8 mouse cellular contexts compared by ENCODE assay signal in genomic region chr9:86464151-86465105, GRCm38 (mm10). TPM values are rescaled to one million over a fixed set of nuclear protein-coding genes. Genes with fewer than 3 reads are reported as not detected.
DNase-seq lines count a peak whose midpoint lies in the region; ATAC-seq and TF ChIP-seq lines count a peak whose summit lies in the region.

TSS of gene Ube2cbp (minus strand) at chr9:86464950.

- H3K27ac ChIP-seq in MEL (ENCODE audit: control insufficient read depth, low read depth, low read length), result peak within 1 kb of the TSS; percentile 64
- H3K27ac ChIP-seq in cerebellum, adult 2 months (ENCODE audit: insufficient read depth, low read length), result peak within 1 kb of the TSS; percentile 68
- H3K27ac ChIP-seq in forebrain, postnatal 0 days (ENCODE audit: low read depth, low read length), result peak within 1 kb of the TSS; percentile 92
- peak within 1 kb of the TSS; percentile 73; the same call in 1 of the 2 replicates for H3K27ac ChIP-seq in lung, embryonic 14.5 days (ENCODE audit: low read depth)

- H3K9ac ChIP-seq in MEL (ENCODE audit: control insufficient read depth, low read depth, low read length, poor library complexity, severe bottlenecking), result peak within 1 kb of the TSS; percentile 97
- H3K9ac ChIP-seq in forebrain, postnatal 0 days, result peak within 1 kb of the TSS; percentile 86
- peak within 1 kb of the TSS; percentile 81 for H3K9ac ChIP-seq in lung, embryonic 14.5 days

- TF ChIP-seq EP300 in MEL (IDR thresholded peaks at IDR 0.05; ENCODE audit: low read depth in 1 of 2, low read length in 2 of 2), result no peak

- no peaks in the 10 kb centered on the region for H3K9me3 ChIP-seq in MEL (replicated peaks; ENCODE audit: insufficient read depth, low read length)
- H3K9me3 ChIP-seq in forebrain, postnatal 0 days (ENCODE audit: low read length), result no peaks in the 10 kb centered on the region
- H3K9me3 ChIP-seq in lung, embryonic 14.5 days (ENCODE audit: low read depth, low read length), result no peaks in the 10 kb centered on the region

- DNase-seq in MEL (ENCODE audit: low read depth, low spot score), result peak; percentile 93
- DNase-seq in cerebellum, adult 2 months, result peak; percentile 89 to 95
- DNase-seq in forebrain, postnatal 0 days, result peak; percentile 97
- DNase-seq in heart, postnatal 4 days, result peak; percentile 89
- DNase-seq in layer of hippocampus, adult 8-10 months (ENCODE audit: low spot score in 2 of 2), result peak; percentile 72 to 89
- DNase-seq in lung, embryonic 14.5 days, result peak; percentile 95
- peak; percentile 87 for DNase-seq in testis, postnatal 14 days (ENCODE audit: low spot score)

- H3K4me1 ChIP-seq in MEL (ENCODE audit: control insufficient read depth in 1 of 2, insufficient read depth in 2 of 2, low read length in 2 of 2), result peaks cover 0 to 3% of the 10 kb centered on the region in 2 experiments; a peak in 2 of 4 replicates
- no peaks in the 10 kb centered on the region for H3K4me1 ChIP-seq in cerebellum, adult 2 months (ENCODE audit: control insufficient read depth, insufficient read depth, low read length)
- H3K4me1 ChIP-seq in forebrain, postnatal 0 days (ENCODE audit: insufficient read depth), result peaks cover 8% of the 10 kb centered on the region; the same call in 1 of the 2 replicates
- no peaks in the 10 kb centered on the region for H3K4me1 ChIP-seq in lung, embryonic 14.5 days (ENCODE audit: insufficient read depth)

- H3K4me3 ChIP-seq in MEL (ENCODE audit: control insufficient read depth in 1 of 2, insufficient read depth in 1 of 2, low read depth in 2 of 2, low read length in 2 of 2), result peak within 1 kb of the TSS; percentile 85 to 88
- peak within 1 kb of the TSS; percentile 65 for H3K4me3 ChIP-seq in cerebellum, adult 2 months (replicated peaks; ENCODE audit: insufficient read depth, low read depth, low read length)
- H3K4me3 ChIP-seq in forebrain, postnatal 0 days (ENCODE audit: low read depth, low read length), result peak within 1 kb of the TSS; percentile 65
- H3K4me3 ChIP-seq in lung, embryonic 14.5 days (ENCODE audit: low read depth, low read length), result peak within 1 kb of the TSS; percentile 65

- ATAC-seq in forebrain, postnatal 0 days, result peak; percentile 82
- ATAC-seq in lung, embryonic 14.5 days (ENCODE audit: insufficient read depth), result peak; percentile 76
- peak; percentile 83 for ATAC-seq in neutrophil, adult 5-6 weeks (ENCODE audit: extremely low read depth, insufficient number of reproducible peaks, low FRiP score, poor library complexity, severe bottlenecking)

- WGBS in cerebellum, adult 2 months, result 1% methylated on average over 70 of the region's 70 CpGs
- 1% methylated on average over 70 of the region's 70 CpGs for WGBS in forebrain, postnatal 0 days
- WGBS in lung, embryonic 14.5 days, result 1% methylated on average over 70 of the region's 70 CpGs

- peaks cover 15% of the 10 kb centered on the region for H3K79me2 ChIP-seq in MEL (ENCODE audit: control insufficient read depth, insufficient read depth, low read length, poor library complexity)

- peak; percentile 76 to 89 (median 83) for TF ChIP-seq CTCF in MEL (IDR thresholded peaks at IDR 0.05 in 2 of 3, conservative IDR thresholded peaks at IDR 0.05 in 1 of 3; ENCODE audit: control insufficient read depth in 1 of 3, insufficient read depth in 1 of 3, low read depth in 2 of 3, low read length in 3 of 3, poor library complexity in 1 of 3, severe bottlenecking in 1 of 3)
- peak; percentile 69 for TF ChIP-seq CTCF in cerebellum, adult 2 months (IDR thresholded peaks at IDR 0.05; ENCODE audit: borderline replicate concordance, insufficient read depth, low read depth, low read length)
- peak; percentile 96 for TF ChIP-seq CTCF in forebrain, postnatal 0 days (IDR thresholded peaks at IDR 0.05; ENCODE audit: low read depth)
- peak; percentile 93 for TF ChIP-seq CTCF in lung, embryonic 14.5 days (IDR thresholded peaks at IDR 0.05; ENCODE audit: low read depth)

- H3K36me3 ChIP-seq in MEL (ENCODE audit: control insufficient read depth in 1 of 2, insufficient read depth in 2 of 2, low read length in 2 of 2), result peaks cover 0 to 15% of the 10 kb centered on the region in 2 experiments; a peak in 2 of 4 replicates
- no peaks in the 10 kb centered on the region for H3K36me3 ChIP-seq in forebrain, postnatal 0 days (ENCODE audit: insufficient read depth)
- no peaks in the 10 kb centered on the region for H3K36me3 ChIP-seq in lung, embryonic 14.5 days (ENCODE audit: insufficient read depth)

- H3K27me3 ChIP-seq in MEL (ENCODE audit: control insufficient read depth in 1 of 2, insufficient read depth in 2 of 2, low read length in 2 of 2), result no peaks in the 10 kb centered on the region
- H3K27me3 ChIP-seq in cerebellum, adult 2 months (ENCODE audit: control insufficient read depth, insufficient read depth, low read length), result no peaks in the 10 kb centered on the region
- H3K27me3 ChIP-seq in forebrain, postnatal 0 days (ENCODE audit: insufficient read depth, low read length), result no peaks in the 10 kb centered on the region
- H3K27me3 ChIP-seq in lung, embryonic 14.5 days (ENCODE audit: insufficient read depth, low read length), result no peaks in the 10 kb centered on the region

- TF ChIP-seq POLR2A in MEL (IDR thresholded peaks at IDR 0.05; ENCODE audit: control insufficient read depth in 1 of 2, insufficient read depth in 1 of 2, low read depth in 1 of 2, low read length in 2 of 2, poor library complexity in 1 of 2), result peak; percentile 73 to 81
- peak; percentile 70; the same call in 1 of the 2 replicates for TF ChIP-seq POLR2A in cerebellum, adult 2 months (IDR thresholded peaks at IDR 0.05; ENCODE audit: borderline replicate concordance, insufficient read depth, low read length)

- H3K4me2 ChIP-seq in forebrain, postnatal 0 days (ENCODE audit: low read depth), result peak within 1 kb of the TSS; percentile 57
- peak within 1 kb of the TSS; percentile 64 for H3K4me2 ChIP-seq in lung, embryonic 14.5 days

- no peak for TF ChIP-seq RAD21 in MEL (IDR thresholded peaks at IDR 0.05; ENCODE audit: low read depth, low read length)

TF ChIP-seq in MEL, 35 proteins besides CTCF, POLR2A, EP300 and RAD21 (continues in another document):
- TF ChIP-seq MYC (IDR thresholded peaks at IDR 0.05; ENCODE audit: low read depth, low read length), result peak; percentile 90; the same call in 1 of the 2 replicates
- TF ChIP-seq ETS1 (IDR thresholded peaks at IDR 0.05; ENCODE audit: low read depth, low read length), result no peak
- no peak for TF ChIP-seq CHD1 (IDR thresholded peaks at IDR 0.05; ENCODE audit: low read depth, low read length)
- TF ChIP-seq POLR2AphosphoS5 (IDR thresholded peaks at IDR 0.05; ENCODE audit: borderline replicate concordance, low read depth, low read length), result no peak
- TF ChIP-seq GABPA (IDR thresholded peaks at IDR 0.05; ENCODE audit: low read depth, low read length), result no peak
- 0 out of 2 replicates have a peak, but pooled peaks have one; percentile 36 for TF ChIP-seq E2F4 (IDR thresholded peaks at IDR 0.05; ENCODE audit: borderline replicate concordance, low read depth, low read length)
- peak; percentile 38; the same call in 1 of the 2 replicates for TF ChIP-seq POLR2AphosphoS2 (IDR thresholded peaks at IDR 0.05; ENCODE audit: low read length)
- peak; percentile 39 for TF ChIP-seq SMC3 (IDR thresholded peaks at IDR 0.05; ENCODE audit: low read depth, low read length)
- no peak for TF ChIP-seq USF2 (IDR thresholded peaks at IDR 0.05; ENCODE audit: borderline replicate concordance in 1 of 2, insufficient read depth in 1 of 2, low read depth in 1 of 2, low read length in 2 of 2)
- no peak for TF ChIP-seq ZC3H11A (IDR thresholded peaks at IDR 0.05; ENCODE audit: low read depth, low read length)
- TF ChIP-seq KAT2A (conservative IDR thresholded peaks at IDR 0.05; ENCODE audit: low read depth, low read length), result no peak
- no peak for TF ChIP-seq ELF1 (IDR thresholded peaks at IDR 0.05; ENCODE audit: low read depth, low read length)
- no peak for TF ChIP-seq TAL1 (IDR thresholded peaks at IDR 0.05; ENCODE audit: low read length)
- no peak for TF ChIP-seq ZKSCAN1 (IDR thresholded peaks at IDR 0.05; ENCODE audit: low read depth, low read length)
- TF ChIP-seq ZMIZ1 (IDR thresholded peaks at IDR 0.05; ENCODE audit: low read depth, low read length), result peak; percentile 23; the same call in 1 of the 2 replicates
- TF ChIP-seq RCOR1 (IDR thresholded peaks at IDR 0.05; ENCODE audit: low read depth, low read length), result no peak
- TF ChIP-seq USF1 (IDR thresholded peaks at IDR 0.05; ENCODE audit: low read depth, low read length), result 0 out of 2 replicates have a peak, but pooled peaks have one; percentile 29
- TF ChIP-seq MEF2A (IDR thresholded peaks at IDR 0.05; ENCODE audit: extremely low read depth, insufficient replicate concordance, low read depth, low read length, poor library complexity, severe bottlenecking), result no peak
- no peak for TF ChIP-seq JUND (IDR thresholded peaks at IDR 0.05; ENCODE audit: low read depth, low read length)
- 0 out of 2 replicates have a peak, but pooled peaks have one; percentile 30 for TF ChIP-seq TBP (IDR thresholded peaks at IDR 0.05; ENCODE audit: low read depth, low read length)
- no peak for TF ChIP-seq GATA1 (IDR thresholded peaks at IDR 0.05; ENCODE audit: low read depth, low read length)
- TF ChIP-seq MAX (IDR thresholded peaks at IDR 0.05; ENCODE audit: low read length), result peak; percentile 87
- TF ChIP-seq HCFC1 (IDR thresholded peaks at IDR 0.05; ENCODE audit: low read depth, low read length), result no peak; the same call in 1 of the 2 replicates
- peak; percentile 84 for TF ChIP-seq NRF1 (IDR thresholded peaks at IDR 0.05; ENCODE audit: insufficient read depth, low read depth, low read length, poor library complexity, severe bottlenecking)
- 0 out of 2 replicates have a peak, but pooled peaks have one; percentile 27 for TF ChIP-seq TCF12 (IDR thresholded peaks at IDR 0.05; ENCODE audit: low read depth, low read length)
- no peak for TF ChIP-seq CHD2 (IDR thresholded peaks at IDR 0.05; ENCODE audit: low read length)
- peak; percentile 64 for TF ChIP-seq ZNF384 (IDR thresholded peaks at IDR 0.05; ENCODE audit: low read depth, low read length)

RNA-seq across cellular contexts. Expression of gene Ube2cbp, which starts in this region (rescaled TPM):
- 4.3 and 6.4 TPM in 2 replicates for total RNA-seq in MEL (2012; rRNA removed)
- polyA plus RNA-seq in MEL (2012; ENCODE audit: insufficient read depth in 1 of 2, insufficient read length in 2 of 2, low read depth in 1 of 2, low replicate concordance in 2 of 2, missing spikeins in 1 of 2), result 1 to 10 TPM in 1 of 2 experiments, not detected in 1; 7.2 TPM
- polyA plus RNA-seq in cerebellum, adult 2 months (2012; rRNA removed), result 3.5 and 3.7 TPM in 2 replicates
- 7.1 and 9.5 TPM in 2 replicates for total RNA-seq in forebrain, postnatal 0 days (2014; rRNA removed)
- 5.5 and 5.8 TPM in 2 replicates for polyA plus RNA-seq in forebrain, postnatal 0 days (2015; fragmentation: Nextera tagmentation; extraction: Ambion mirVana)
- total RNA-seq in heart, postnatal 4 days (2021), result 1 to 10 TPM; 2.6 to 2.9 TPM
- 1 to 10 TPM; 4.2 to 5.3 (median 4.9) TPM for total RNA-seq in layer of hippocampus, adult 8-10 months (2022)
- polyA plus RNA-seq in lung, embryonic 14.5 days (2014; fragmentation: Nextera tagmentation; extraction: Ambion mirVana), result 6.1 and 7.2 TPM in 2 replicates
- total RNA-seq in neutrophil, adult 5-6 weeks (2017), result 1.2 and 2.1 TPM in 2 replicates

Comparison
In these comparisons a context has a peak if more than half of its experiments do, and no peak if none do; other contexts are left out.
1. Peak in every context shown above with its lines: DNase-seq, ATAC-seq, H3K4me3 ChIP-seq and H3K27ac ChIP-seq.